Mouse (Mus musculus): ENCODE data around the gene Ccdc105.

GRCm38 (mm10) chr10:78779527-78779926, 26.7 kb upstream of the Ccdc105 start:
- TF ChIP-seq CTCF (IDR thresholded peaks at IDR 0.05; ENCODE audit: low read depth) (no peak), EP300 (IDR thresholded peaks at IDR 0.05; ENCODE audit: low read depth) (no peak)

All from heart, postnatal 0 days (tissue).